Mouse (Mus musculus) erythroblast, adult 5-6 weeks (primary cell): ENCODE measurements around the gene Pcca. TPM values are rescaled to one million over a fixed set of nuclear protein-coding genes. Genes with fewer than 3 reads are reported as not detected.

Source experiments
- ATAC-seq: replicated peaks from 2 replicates; pipeline ENCODE4 v1.8.0; 2016; ENCODE audit warnings: moderate number of reproducible peaks, mild to moderate bottlenecking, moderate TSS enrichment, inconsistent platforms; ENCODE audit not compliant: poor library complexity, low FRiP score, severe bottlenecking
- total RNA-seq, 2 experiments: library from RNA; stranded (forward) in 1 of 2; stranded (reverse) in 1 of 2; fragments of 150-400 nt in 1 of 2; fragments of 200-764, 138-1000 nt in 1 of 2; gene quantifications; 2 replicates each; pipeline versions ENCODE4 v1.2.3 to v1.2.4; 2015 to 2017; ENCODE audit warnings: low replicate concordance in 2 of 2

The Pcca gene
- total RNA-seq, 2 experiments from 2014 or later = 0.96 to 8.4 TPM

- ATAC-seq = no peak
Observed at GRCm38 (mm10) chr14:122800296-122800695, 266.2 kb downstream of the Pcca start.

- ATAC-seq = no peak
Observed at GRCm38 (mm10) chr14:122821002-122821401, 286.9 kb downstream of the Pcca start.

GRCm38 (mm10) chr14:122823791-122824190 is 289.7 kb downstream of the Pcca start:
- ATAC-seq = no peak

GRCm38 (mm10) chr14:122825464-122825863 is 291.3 kb downstream of the Pcca start:
- ATAC-seq = no peak

- ATAC-seq = no peak
Observed at GRCm38 (mm10) chr14:122830433-122830832, 296.3 kb downstream of the Pcca start.

- ATAC-seq = no peak
Observed at GRCm38 (mm10) chr14:122833666-122834065, 299.5 kb downstream of the Pcca start.

GRCm38 (mm10) chr14:122834753-122835152 is 300.6 kb downstream of the Pcca start:
- ATAC-seq = no peak

- no peak for ATAC-seq
Observed at GRCm38 (mm10) chr14:122835487-122836190, 301.5 kb downstream of the Pcca start.

- ATAC-seq = no peak
Observed at GRCm38 (mm10) chr14:122836221-122836620, 302.1 kb downstream of the Pcca start.

- ATAC-seq = no peak
Observed at GRCm38 (mm10) chr14:122837018-122837417, 302.9 kb downstream of the Pcca start.

GRCm38 (mm10) chr14:122852506-122853057 is 318.5 kb downstream of the Pcca start:
- no peak for ATAC-seq

- no peak for ATAC-seq
Observed at GRCm38 (mm10) chr14:122859792-122860191, 325.7 kb downstream of the Pcca start.

- no peak for ATAC-seq
Observed at GRCm38 (mm10) chr14:122862623-122863022, 328.5 kb downstream of the Pcca start.

GRCm38 (mm10) chr14:122865462-122866129 is 331.5 kb downstream of the Pcca start:
- no peak for ATAC-seq

GRCm38 (mm10) chr14:122867531-122868285 is 333.6 kb downstream of the Pcca start:
- ATAC-seq = no peak

- no peak for ATAC-seq
Observed at GRCm38 (mm10) chr14:122869831-122870230, 335.7 kb downstream of the Pcca start.

- ATAC-seq = no peak
Observed at GRCm38 (mm10) chr14:122871841-122872580, 337.9 kb downstream of the Pcca start.

GRCm38 (mm10) chr14:122872612-122873011 is 338.5 kb downstream of the Pcca start:
- ATAC-seq = no peak

- ATAC-seq = no peak
Observed at GRCm38 (mm10) chr14:122875056-122875455, 340.9 kb downstream of the Pcca start.

- ATAC-seq = no peak
Observed at GRCm38 (mm10) chr14:122875636-122876035, 341.5 kb downstream of the Pcca start.
